Mouse (Mus musculus): Measurements from ENCODE around the gene Pms2. TPM values are rescaled to one million over a fixed set of nuclear protein-coding genes. Genes with fewer than 3 reads are reported as not detected.

The Pms2 gene
- 18.8 and 19.4 TPM in 2 replicates for polyA plus RNA-seq (2012; rRNA removed)

DNA sequence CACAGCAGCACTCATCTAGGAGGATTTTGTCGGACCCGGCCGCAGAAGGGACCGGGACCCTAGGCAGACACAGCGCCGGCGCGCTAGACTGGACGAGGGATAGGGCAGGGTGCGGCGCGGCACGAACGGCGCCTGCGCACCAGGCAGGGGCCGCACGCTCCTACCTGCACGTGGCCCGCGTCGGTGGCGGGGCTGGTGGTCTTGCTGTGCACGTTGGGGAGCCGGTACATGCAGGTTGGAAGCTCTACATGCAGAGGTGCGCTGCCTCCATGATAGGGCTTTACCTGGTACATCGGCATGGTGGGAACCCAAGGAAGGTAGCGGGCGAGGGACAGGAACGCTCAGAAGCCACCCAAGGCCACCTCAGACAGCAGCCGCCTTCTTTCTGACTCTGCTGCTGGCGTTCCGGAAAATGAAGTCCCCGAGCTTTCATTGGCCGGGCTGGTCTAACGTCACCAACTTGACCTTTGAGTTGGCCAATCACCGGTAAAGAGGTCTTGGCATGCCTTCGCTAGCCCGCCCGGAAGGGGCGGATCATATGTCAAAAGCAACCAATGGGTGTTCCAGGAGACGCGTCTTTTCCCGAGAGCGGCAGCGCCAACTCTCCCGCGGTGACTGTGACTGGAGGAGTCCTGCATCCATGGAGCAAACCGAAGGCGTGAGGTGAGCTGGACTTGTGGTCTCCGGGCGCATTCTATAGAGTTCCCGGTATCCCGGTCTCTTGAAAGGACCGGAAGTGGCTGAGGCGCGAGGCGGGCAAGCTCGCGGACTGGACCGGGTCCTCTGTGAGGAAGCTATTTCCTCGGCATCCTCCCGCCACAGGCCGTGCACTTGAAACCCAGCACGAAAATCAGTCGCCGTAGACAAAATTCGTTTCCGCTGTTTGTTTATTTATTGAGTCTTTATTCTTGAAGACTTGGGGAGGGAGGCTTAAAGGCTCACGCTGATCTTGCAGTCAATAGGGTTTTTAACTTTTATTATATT lies at the start of gene Pms2, which contains the start of gene Aimp2:
Pms2 (plus strand) TSS at position 548 of the 984 bp plus-strand sequence.
Aimp2 (minus strand) TSS at position 431 of the 984 bp plus-strand sequence.

DNA sequence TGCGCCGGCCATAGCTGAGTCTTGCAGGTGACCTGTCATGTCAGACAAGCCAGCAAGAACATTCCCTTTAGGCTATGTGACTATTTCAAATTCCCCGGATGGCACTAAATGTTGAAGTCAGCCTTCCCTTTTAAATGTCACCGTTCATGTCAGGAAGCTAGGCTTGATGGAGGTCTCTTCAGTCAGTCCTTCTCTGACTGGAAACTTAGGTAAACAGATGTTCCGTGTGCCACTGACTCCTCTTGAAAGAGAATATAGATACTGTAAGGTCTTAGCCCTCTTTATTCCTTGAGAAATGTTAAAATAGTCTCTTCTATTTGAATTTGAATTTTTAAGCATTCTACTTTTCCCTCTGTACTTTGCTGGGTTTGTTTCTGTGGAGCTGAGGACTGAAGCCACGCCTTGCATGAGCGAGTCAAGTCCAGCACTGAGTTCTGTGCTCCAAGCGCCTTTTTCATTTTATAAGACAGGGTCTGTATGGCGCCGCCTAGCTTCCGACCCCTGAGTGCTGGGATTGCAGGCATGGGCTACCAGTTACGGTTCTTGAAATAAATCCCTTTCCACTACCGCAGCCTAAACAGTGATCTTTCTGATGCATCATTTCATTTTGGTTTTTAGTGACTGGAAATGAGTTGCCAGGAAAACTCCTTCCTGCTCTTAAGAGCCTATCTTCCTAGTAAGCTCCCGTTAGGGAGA lies 12.0 kb upstream of the Pms2 start, which contains the start of gene Ankrd61:
Ankrd61 (minus strand) TSS at position 51 of the 696 bp plus-strand sequence.

DNA sequence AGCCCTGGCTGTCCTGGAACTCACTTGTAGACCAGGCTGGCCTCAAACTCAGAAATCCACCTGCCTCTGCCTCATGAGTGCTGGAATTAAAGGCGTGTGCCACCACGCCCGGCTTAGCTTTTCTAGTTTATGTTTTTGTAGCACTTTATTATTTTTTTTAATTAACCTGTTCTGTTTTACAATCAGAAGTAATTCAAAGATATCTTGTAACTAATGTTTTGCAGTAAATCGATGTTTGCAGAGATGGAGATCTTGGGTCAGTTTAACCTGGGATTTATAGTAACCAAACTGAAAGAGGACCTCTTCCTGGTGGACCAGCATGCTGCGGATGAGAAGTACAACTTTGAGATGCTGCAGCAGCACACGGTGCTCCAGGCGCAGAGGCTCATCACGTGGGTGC lies 18.1 kb downstream of the Pms2 start, which contains the start of gene Gm42421:
Gm42421 (plus strand) TSS at position 301 of the 400 bp plus-strand sequence.

DNA sequence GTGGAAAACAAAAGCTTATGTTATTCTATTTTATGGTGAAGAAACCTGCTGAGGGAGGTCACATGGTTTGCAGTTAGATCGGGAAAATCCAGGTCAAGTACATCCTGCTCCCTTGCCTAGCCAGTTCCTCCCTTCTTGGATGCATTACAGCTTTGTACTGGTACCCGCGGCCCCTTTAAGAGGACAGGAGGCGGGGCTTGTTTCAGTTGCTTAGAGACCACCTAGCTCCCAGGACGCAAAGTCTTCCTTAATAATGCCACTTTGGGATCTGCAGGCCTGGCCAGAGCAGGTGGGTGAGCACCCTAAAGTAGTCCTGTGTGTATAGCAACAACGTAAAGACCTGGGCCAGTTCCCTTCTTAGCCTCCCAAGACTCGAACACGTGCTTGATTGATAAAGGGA lies 23.1 kb downstream of the Pms2 start, which contains the start of gene Rsph10b:
Rsph10b (plus strand) TSS at position 205 of the 400 bp plus-strand sequence.

Other genes with a start within 250 kb of the Pms2 start
- gene Usp42, start 177.7 kb upstream of the Pms2 start, polyA plus RNA-seq (2012; rRNA removed) = 19.6 and 20.0 TPM in 2 replicates
- 29.5 and 31.3 TPM in 2 replicates for gene Eif2ak1, start 92.2 kb upstream of the Pms2 start, polyA plus RNA-seq (2012; rRNA removed)
- 0.39 and 0.49 TPM in 2 replicates for gene Ankrd61, start 12.3 kb upstream of the Pms2 start, polyA plus RNA-seq (2012; rRNA removed)
- 73.4 and 78.4 TPM in 2 replicates for gene Aimp2, start 117 bp upstream of the Pms2 start, polyA plus RNA-seq (2012; rRNA removed)
- gene Gm42421, start 18.2 kb downstream of the Pms2 start, polyA plus RNA-seq (2012; rRNA removed) = 3.5 and 3.9 TPM in 2 replicates
- 11.4 TPM in 2 replicates for gene Rsph10b, start 23.1 kb downstream of the Pms2 start, polyA plus RNA-seq (2012; rRNA removed)
- gene Ccz1, start 104.9 kb downstream of the Pms2 start, polyA plus RNA-seq (2012; rRNA removed) = 56.6 and 62.3 TPM in 2 replicates
- 0.44 TPM in 1 of 2 replicates, not detected in the other for gene Ocm, start 116.7 kb downstream of the Pms2 start, polyA plus RNA-seq (2012; rRNA removed)
- 13.3 and 14.6 TPM in 2 replicates for gene Lmtk2, start 190.5 kb downstream of the Pms2 start, polyA plus RNA-seq (2012; rRNA removed)

Measured in central nervous system, embryonic 14 days (tissue).